24 mouse cellular contexts compared by ENCODE assay signal in the genomic region with DNA sequence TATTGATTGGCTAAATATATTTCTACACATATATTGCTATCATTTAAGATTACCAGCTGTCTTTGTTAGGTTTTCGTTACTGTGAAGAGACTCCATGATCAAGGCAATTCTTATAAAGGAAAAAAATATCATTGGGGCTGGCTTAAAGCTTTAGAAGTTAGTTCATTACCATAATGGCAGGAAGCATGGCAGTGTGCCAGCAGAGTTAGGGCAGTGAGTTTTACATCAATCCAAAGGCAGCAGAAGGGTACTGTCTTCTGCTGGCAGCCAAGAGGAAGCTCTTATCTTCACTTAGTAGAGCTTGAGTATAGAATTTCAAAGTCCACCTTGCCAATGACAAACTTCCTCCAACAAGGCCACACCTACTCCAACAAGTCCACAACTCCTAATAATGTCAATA.
A peak's percentile ranks its signal among the peaks of the same experiment; 100 is the strongest.
DNase-seq lines count a peak whose midpoint lies in the region; ATAC-seq and TF ChIP-seq lines count a peak whose summit lies in the region.
"Had no signal": no experiment of that assay in that cellular context is flagged by ENCODE, and none has a peak within 500 bp of the region (broad histone marks: within the 10 kb centered on the region; RNA-seq: fewer than 3 reads in every experiment).

No protein-coding gene starts in this region.

- H3K9ac ChIP-seq in forebrain, postnatal 0 days: no peak overlapping the region
- H3K9ac ChIP-seq in forebrain, embryonic 15.5 days (replicated peaks): no peak overlapping the region
- H3K9ac ChIP-seq: hindbrain, embryonic 15.5 days had no signal

- H3K36me3 ChIP-seq in forebrain, postnatal 0 days (ENCODE audit: insufficient read depth): no peaks in the 10 kb centered on the region
- H3K36me3 ChIP-seq in forebrain, embryonic 15.5 days: no peaks in the 10 kb centered on the region
- H3K36me3 ChIP-seq: embryonic facial prominence, embryonic 10.5 days; forebrain, embryonic 10.5 days; heart, embryonic 10.5 days; hindbrain, embryonic 15.5 days had no signal

- no peak overlapping the region for H3K4me3 ChIP-seq in forebrain, postnatal 0 days (ENCODE audit: low read depth, low read length)
- no peak overlapping the region for H3K4me3 ChIP-seq in forebrain, embryonic 15.5 days
- H3K4me3 ChIP-seq: embryonic facial prominence, embryonic 10.5 days; erythroblast, embryonic 14.5 days; forebrain, embryonic 10.5 days; heart, embryonic 10.5 days; hindbrain, embryonic 15.5 days had no signal

- H3K27ac ChIP-seq in forebrain, postnatal 0 days (ENCODE audit: low read depth, low read length): no peak overlapping the region
- H3K27ac ChIP-seq in forebrain, embryonic 15.5 days (replicated peaks): no peak overlapping the region
- H3K27ac ChIP-seq: embryonic facial prominence, embryonic 10.5 days; forebrain, embryonic 10.5 days; heart, embryonic 10.5 days; hindbrain, embryonic 15.5 days had no signal

- no peaks in the 10 kb centered on the region for H3K4me1 ChIP-seq in forebrain, postnatal 0 days (ENCODE audit: insufficient read depth)
- H3K4me1 ChIP-seq in forebrain, embryonic 15.5 days: no peaks in the 10 kb centered on the region
- H3K4me1 ChIP-seq: embryonic facial prominence, embryonic 10.5 days; forebrain, embryonic 10.5 days; heart, embryonic 10.5 days; hindbrain, embryonic 15.5 days had no signal

- no peaks in the 10 kb centered on the region for H3K27me3 ChIP-seq in forebrain, postnatal 0 days (ENCODE audit: insufficient read depth, low read length)
- H3K27me3 ChIP-seq in forebrain, embryonic 15.5 days: no peaks in the 10 kb centered on the region
- H3K27me3 ChIP-seq: hindbrain, embryonic 15.5 days; Patski had no signal

- no peak overlapping the region for H3K4me2 ChIP-seq in forebrain, postnatal 0 days (ENCODE audit: low read depth)
- H3K4me2 ChIP-seq in forebrain, embryonic 15.5 days (replicated peaks): no peak overlapping the region
- H3K4me2 ChIP-seq: hindbrain, embryonic 15.5 days had no signal

- TF ChIP-seq CTCF in forebrain, postnatal 0 days (IDR thresholded peaks at IDR 0.05; ENCODE audit: low read depth): no peak

- H3K9me3 ChIP-seq in forebrain, postnatal 0 days (ENCODE audit: low read length): no peaks in the 10 kb centered on the region
- H3K9me3 ChIP-seq in forebrain, embryonic 15.5 days: no peaks in the 10 kb centered on the region
- H3K9me3 ChIP-seq: embryonic facial prominence, embryonic 10.5 days; forebrain, embryonic 10.5 days; heart, embryonic 10.5 days; hindbrain, embryonic 15.5 days had no signal

- peak; percentile 26 to 39 for DNase-seq in cerebellum, postnatal 10 days
- DNase-seq in forebrain, postnatal 0 days: peak; percentile 21
- peak; percentile 2 to 3 for DNase-seq in kidney, postnatal 4 days
- DNase-seq in kidney, adult 18-20 months: no peak
- DNase-seq in right cerebral cortex, postnatal 4 days: peak; percentile 10
- no peak for DNase-seq in right cerebral cortex, adult 2 months (ENCODE audit: low spot score in 2 of 2)
- DNase-seq: adrenal gland, postnatal 14 days; cerebellum, adult 11 months; cerebellum, adult 9-10 months; gastrocnemius, postnatal 10 days; heart, adult 18-20 months; heart, postnatal 10 days; heart, postnatal 4 days had no signal

- WGBS in forebrain, postnatal 0 days: 31% methylated on average over 1 of the region's 1 CpGs
- WGBS in forebrain, embryonic 15.5 days: 51% methylated on average over 1 of the region's 1 CpGs

- ATAC-seq in cerebellum, adult (ENCODE audit: insufficient number of reproducible peaks, low FRiP score, low TSS enrichment): no peak
- no peak for ATAC-seq in forebrain, postnatal 0 days
- ATAC-seq in forebrain, embryonic 15.5 days (replicated peaks): no peak
- ATAC-seq: activated CD4-positive, CD25-positive, alpha-beta regulatory T cell, adult 4 months; inflammation-experienced regulatory T-cells, adult 6 months; intestine, postnatal 0 days; Patski had no signal

Comparison
In these comparisons a context has a peak if more than half of its experiments do, and no peak if none do; other contexts are left out.
1. DNase-seq: peak in cerebellum, postnatal 10 days (2 of 2), forebrain, postnatal 0 days (single experiment), kidney, postnatal 4 days (2 of 2) and right cerebral cortex, postnatal 4 days (single experiment); none in kidney, adult 18-20 months (single experiment) and right cerebral cortex, adult 2 months (0 of 2).